Mouse (Mus musculus) heart, adult 2 months (tissue): ENCODE measurements at regions not wholly inside any gene's neighbourhood (a gene's known extent, or its start where the extent isn't known, plus 50 kb on each side); places are given as distances from the start of the nearest gene placed in this dataset.

Experiments
- CTCF ChIP-seq: fragments of 200-600 bp; IDR thresholded peaks from 2 replicates; pipeline ENCODE4 v1.8.1; 2022; ENCODE audit warnings: antibody characterized with exemption, mild to moderate bottlenecking, moderate library complexity
- POLR2A ChIP-seq: fragments of 200-500 bp; IDR thresholded peaks from 2 replicates; pipeline ENCODE4 v1.6.1; 2011; ENCODE audit warnings: mild to moderate bottlenecking, low read depth, low read length, control low read depth; ENCODE audit not compliant: insufficient read depth

DNA sequence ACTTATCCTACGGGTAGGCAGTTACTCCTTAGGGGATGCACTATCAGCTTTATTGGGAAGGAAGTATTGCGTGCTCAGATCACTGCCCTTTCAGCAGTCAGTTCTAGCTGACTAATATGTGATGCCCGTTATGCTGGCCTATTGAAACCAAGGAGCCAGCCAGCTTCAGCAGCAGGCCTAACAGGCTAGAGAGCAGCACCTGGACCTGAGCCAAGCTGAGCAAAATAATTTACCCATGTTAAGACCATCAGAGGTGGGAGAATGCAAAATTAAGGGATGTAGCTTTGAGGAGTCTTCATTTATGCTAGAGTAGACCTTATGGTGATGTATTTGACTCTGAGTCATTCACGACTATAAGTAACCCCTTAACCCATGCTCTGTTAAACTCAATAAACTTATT lies 456.7 kb downstream of the Rfpl4b start:
- TF ChIP-seq CTCF (no peak), POLR2A (no peak)
